Mouse (Mus musculus): ENCODE results near the gene Boll. TPM values are rescaled to one million over a fixed set of nuclear protein-coding genes. Genes with fewer than 3 reads are reported as not detected.
"Not testable (repeated sequence)": the region's sequence is repeated elsewhere in the genome, so short reads cannot be mapped to it uniquely, and the experiment has no call there.

Gene Boll
- polyA plus RNA-seq, 1 experiment from 2014 or later: not detected

GRCm38 (mm10) chr1:55372626-55373025 lies 9.4 kb upstream of the Boll start:
- Histone ChIP-seq H3K4me3 (no peak overlapping the region), H3K36me3 (replicated peaks) (no peaks in the 10 kb centered on the region), H3K9me3 (no peaks in the 10 kb centered on the region), H3K9ac (no peak overlapping the region), H3K27me3 (replicated peaks) (no peaks in the 10 kb centered on the region), H3K4me2 (no peak overlapping the region), H3K4me1 (no peaks in the 10 kb centered on the region), H3K27ac (no peak overlapping the region)
- WGBS: 84% methylated on average over 3 of the region's 3 CpGs
- ATAC-seq (replicated peaks): no peak

- Histone ChIP-seq H3K27me3 (replicated peaks) (peaks cover 19% of the 10 kb centered on the region), H3K4me1 (peaks cover 8% of the 10 kb centered on the region; the same call in 1 of the 2 replicates), H3K9ac (no peak overlapping the region), H3K4me3 (peak overlapping the region; percentile 48), H3K27ac (no peak overlapping the region), H3K9me3 (no peaks in the 10 kb centered on the region), H3K36me3 (replicated peaks) (no peaks in the 10 kb centered on the region), H3K4me2 (peak overlapping the region; percentile 61)
- peak; percentile 93 for ATAC-seq (replicated peaks)
- WGBS: 1% methylated on average over 26 of the region's 27 CpGs
These were observed 317 bp upstream of the Boll start for GRCm38 (mm10) chr1:55363586-55363985.

GRCm38 (mm10) chr1:55362634-55363033 lies 635 bp downstream of the Boll start:
- no peaks in the 10 kb centered on the region for H3K9me3 ChIP-seq
- peak overlapping the region; percentile 61 for H3K4me2 ChIP-seq
- H3K9ac ChIP-seq: no peak overlapping the region
- ATAC-seq (replicated peaks): peak; percentile 76
- H3K27ac ChIP-seq: no peak overlapping the region
- H3K36me3 ChIP-seq (replicated peaks): no peaks in the 10 kb centered on the region
- H3K4me1 ChIP-seq: peaks cover 8% of the 10 kb centered on the region; the same call in 1 of the 2 replicates
- peak overlapping the region; percentile 48 for H3K4me3 ChIP-seq
- peaks cover 19% of the 10 kb centered on the region for H3K27me3 ChIP-seq (replicated peaks)
- WGBS: 61% methylated on average over 46 of the region's 49 CpGs

GRCm38 (mm10) chr1:55351914-55352313 lies 11.4 kb downstream of the Boll start:
- not testable (repeated sequence) for H3K27me3 ChIP-seq (replicated peaks); H3K9me3 ChIP-seq
- WGBS: 70% methylated on average over 2 of the region's 2 CpGs

GRCm38 (mm10) chr1:55325496-55325895 lies 37.8 kb downstream of the Boll start:
- WGBS: 89% methylated on average over 5 of the region's 5 CpGs
- not testable (repeated sequence) for H3K36me3 ChIP-seq (replicated peaks); H3K4me1 ChIP-seq; ATAC-seq (replicated peaks); H3K9ac ChIP-seq; H3K27ac ChIP-seq; H3K4me3 ChIP-seq; H3K27me3 ChIP-seq (replicated peaks); H3K4me2 ChIP-seq; H3K9me3 ChIP-seq

More at GRCm38 (mm10) chr1:55351914-55352313, 11.4 kb downstream of the Boll start:
- not testable (repeated sequence) for H3K9ac ChIP-seq; H3K27ac ChIP-seq; H3K4me2 ChIP-seq; H3K4me3 ChIP-seq; ATAC-seq (replicated peaks); H3K4me1 ChIP-seq; H3K36me3 ChIP-seq (replicated peaks)

- Histone ChIP-seq H3K27ac (no peak overlapping the region), H3K4me1 (no peaks in the 10 kb centered on the region), H3K4me2 (no peak overlapping the region), H3K27me3 (replicated peaks) (no peaks in the 10 kb centered on the region), H3K4me3 (no peak overlapping the region), H3K36me3 (replicated peaks) (no peaks in the 10 kb centered on the region), H3K9me3 (no peaks in the 10 kb centered on the region), H3K9ac (no peak overlapping the region)
- ATAC-seq (replicated peaks): no peak
These were observed 62.2 kb downstream of the Boll start for GRCm38 (mm10) chr1:55301077-55301476.

- 72% methylated on average over 9 of the region's 9 CpGs for WGBS
- Histone ChIP-seq H3K36me3 (replicated peaks) (no peaks in the 10 kb centered on the region), H3K9me3 (no peaks in the 10 kb centered on the region), H3K4me1 (no peaks in the 10 kb centered on the region), H3K9ac (no peak overlapping the region), H3K4me2 (no peak overlapping the region), H3K4me3 (no peak overlapping the region), H3K27ac (no peak overlapping the region), H3K27me3 (replicated peaks) (no peaks in the 10 kb centered on the region)
- no peak for ATAC-seq (replicated peaks)
These were observed 84.2 kb downstream of the Boll start for GRCm38 (mm10) chr1:55279081-55279480.

- Histone ChIP-seq H3K4me1 (no peaks in the 10 kb centered on the region), H3K9me3 (no peaks in the 10 kb centered on the region), H3K27me3 (replicated peaks) (no peaks in the 10 kb centered on the region), H3K36me3 (replicated peaks) (no peaks in the 10 kb centered on the region), H3K4me3 (no peak overlapping the region), H3K4me2 (no peak overlapping the region), H3K9ac (no peak overlapping the region), H3K27ac (no peak overlapping the region)
- WGBS: 71% methylated on average over 2 of the region's 2 CpGs
- ATAC-seq (replicated peaks): no peak
These were observed 97.8 kb downstream of the Boll start for GRCm38 (mm10) chr1:55265447-55265846.

- Histone ChIP-seq H3K4me3 (no peak overlapping the region), H3K9me3 (no peaks in the 10 kb centered on the region), H3K27ac (no peak overlapping the region), H3K4me1 (no peaks in the 10 kb centered on the region), H3K4me2 (no peak overlapping the region), H3K36me3 (replicated peaks) (no peaks in the 10 kb centered on the region), H3K27me3 (replicated peaks) (no peaks in the 10 kb centered on the region), H3K9ac (no peak overlapping the region)
- 72% methylated on average over 2 of the region's 2 CpGs for WGBS
- no peak for ATAC-seq (replicated peaks)
These were observed 98.9 kb downstream of the Boll start for GRCm38 (mm10) chr1:55264385-55264784.

- Histone ChIP-seq H3K4me3 (no peak overlapping the region), H3K9me3 (no peaks in the 10 kb centered on the region), H3K27me3 (replicated peaks) (no peaks in the 10 kb centered on the region), H3K4me1 (peaks cover 13% of the 10 kb centered on the region), H3K4me2 (no peak overlapping the region), H3K9ac (no peak overlapping the region), H3K36me3 (replicated peaks) (no peaks in the 10 kb centered on the region), H3K27ac (no peak overlapping the region)
- ATAC-seq (replicated peaks): no peak
- WGBS: 86% methylated on average over 2 of the region's 2 CpGs
These were observed 116.9 kb downstream of the Boll start for GRCm38 (mm10) chr1:55246374-55246773.

GRCm38 (mm10) chr1:55239237-55239636 lies 124.0 kb downstream of the Boll start:
- Histone ChIP-seq H3K9ac (peak overlapping the region; percentile 64; the same call in 1 of the 2 replicates), H3K4me1 (peaks cover 45% of the 10 kb centered on the region), H3K4me3 (peak overlapping the region; percentile 79), H3K9me3 (no peaks in the 10 kb centered on the region), H3K4me2 (peak overlapping the region; percentile 81), H3K36me3 (replicated peaks) (no peaks in the 10 kb centered on the region), H3K27me3 (replicated peaks) (no peaks in the 10 kb centered on the region), H3K27ac (no peak overlapping the region)
- ATAC-seq (replicated peaks): no peak
- WGBS: 2% methylated on average over 1 of the region's 1 CpGs

- Histone ChIP-seq H3K27me3 (replicated peaks) (no peaks in the 10 kb centered on the region), H3K36me3 (replicated peaks) (no peaks in the 10 kb centered on the region), H3K9ac (peak overlapping the region; percentile 64), H3K9me3 (no peaks in the 10 kb centered on the region), H3K4me1 (peaks cover 45% of the 10 kb centered on the region), H3K4me2 (peak overlapping the region; percentile 81), H3K4me3 (peak overlapping the region; percentile 79), H3K27ac (no peak overlapping the region)
- WGBS: 23% methylated on average over 13 of the region's 13 CpGs
- ATAC-seq (replicated peaks): no peak
These were observed 124.8 kb downstream of the Boll start for GRCm38 (mm10) chr1:55238496-55238895.

GRCm38 (mm10) chr1:55237643-55238161 lies 125.6 kb downstream of the Boll start:
- H3K27me3 ChIP-seq (replicated peaks): no peaks in the 10 kb centered on the region
- H3K36me3 ChIP-seq (replicated peaks): no peaks in the 10 kb centered on the region
- peak overlapping the region; percentile 79 for H3K4me3 ChIP-seq
- H3K4me2 ChIP-seq: peak overlapping the region; percentile 81
- no peaks in the 10 kb centered on the region for H3K9me3 ChIP-seq
- H3K9ac ChIP-seq: peak overlapping the region; percentile 64
- H3K4me1 ChIP-seq: peaks cover 44% of the 10 kb centered on the region
- ATAC-seq (replicated peaks): peak; percentile 76
- H3K27ac ChIP-seq: peak overlapping the region; percentile 90
- under 1% methylated on average over 23 of the region's 23 CpGs for WGBS
